Mouse (Mus musculus) forebrain, embryonic 11.5 days (tissue): ENCODE data around the gene Acot8. TPM values are rescaled to one million over a fixed set of nuclear protein-coding genes. Genes with fewer than 3 reads are reported as not detected.

ENCODE experiments used
- ATAC-seq: fragments of 200-750 bp; cut with Nextera tagmentation; replicated peaks from 2 replicates; pipeline ENCODE4 v1.8.0; 2017; ENCODE audit warnings: moderate TSS enrichment; ENCODE audit not compliant: low FRiP score
- DNase-seq: peaks from one replicate; pipeline ENCODE4 v3.0.0-alpha.2; 2017; ENCODE audit warnings: low spot score
- H3K27ac ChIP-seq: fragments of 300-500 bp; sonication (generic); 2 replicates; pipeline ENCODE4 v1.5.1; 2014; ENCODE audit warnings: low read depth, low read length
- H3K27me3 ChIP-seq: fragments of 300-500 bp; sonication (generic); 2 replicates; pipeline ENCODE4 v1.6.1; 2014; ENCODE audit warnings: mild to moderate bottlenecking, low read length, mixed read lengths; ENCODE audit not compliant: control insufficient read depth, insufficient read depth
- H3K36me3 ChIP-seq: fragments of 300-500 bp; sonication (generic); 2 replicates; pipeline ENCODE4 v1.6.1; 2014; ENCODE audit warnings: mild to moderate bottlenecking, low read length, moderate library complexity, mixed read lengths; ENCODE audit not compliant: control insufficient read depth, insufficient read depth
- H3K4me1 ChIP-seq: fragments of 300-500 bp; sonication (generic); replicated peaks from 2 replicates; pipeline ENCODE4 v1.6.1; 2014; ENCODE audit warnings: low read length, mixed read lengths; ENCODE audit not compliant: control insufficient read depth, insufficient read depth
- H3K4me2 ChIP-seq: fragments of 300-500 bp; sonication (generic); 2 replicates; pipeline ENCODE4 v1.6.1; 2014; ENCODE audit warnings: low read depth, mild to moderate bottlenecking, low read length, moderate library complexity, mixed read lengths; ENCODE audit not compliant: severe bottlenecking
- H3K4me3 ChIP-seq: fragments of 300-500 bp; sonication (generic); 2 replicates; pipeline ENCODE4 v1.5.1; 2014; ENCODE audit warnings: low read depth, low read length
- H3K9ac ChIP-seq: fragments of 300-500 bp; sonication (generic); 2 replicates; pipeline ENCODE4 v1.6.1; 2014; ENCODE audit warnings: low read length
- H3K9me3 ChIP-seq: fragments of 300-500 bp; sonication (generic); 2 replicates; pipeline ENCODE4 v1.6.1; 2016; ENCODE audit warnings: low read length, mixed read lengths; ENCODE audit not compliant: control insufficient read depth
- WGBS: fragments of 180-500 bp; shearing (Covaris S2); extraction: QIAGEN DNeasy Blood & Tissue Kit; methylation state at CpG from one replicate; pipeline ENCODE4 v1.1.7; 2014; 5-methylcytosine and 5-hydroxymethylcytosine counted together
- polyA plus RNA-seq: library from polyadenylated mRNA; unstranded; fragments of >200 nt; fragmentation: Nextera tagmentation; extraction: Ambion mirVana; gene quantifications from 2 replicates; pipeline ENCODE4 v1.2.1, GENCODE M21; 2014

The Acot8 gene
- polyA plus RNA-seq, 1 experiment from 2014 or later, result 14.1 TPM

DNA sequence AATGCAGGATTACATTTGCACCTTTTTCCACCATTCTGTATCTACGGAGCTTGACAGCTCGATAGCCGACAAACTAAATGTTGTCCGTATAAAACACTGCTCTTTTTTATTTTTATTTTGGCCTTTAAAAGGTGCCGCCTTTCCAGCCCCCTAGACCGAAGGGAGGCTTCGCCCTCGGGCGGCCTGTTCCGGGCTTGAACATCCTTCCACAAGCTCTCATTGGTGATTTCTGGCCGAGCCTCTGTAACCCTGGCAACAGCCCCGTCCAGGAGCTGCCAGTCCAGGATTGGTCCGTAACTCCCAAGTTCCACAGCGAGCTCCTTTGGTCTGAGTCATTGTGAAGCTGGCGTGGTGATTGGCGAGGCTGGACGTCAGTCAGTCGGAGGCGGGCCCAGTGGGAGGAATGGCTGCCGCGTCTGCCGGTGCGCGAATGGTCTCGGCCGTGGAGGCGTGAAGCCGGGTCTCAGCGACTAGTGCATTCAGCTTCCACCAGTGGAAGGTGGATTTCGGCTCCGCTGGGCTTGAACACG lies 18.0 kb upstream of the Acot8 start, which contains the start of gene Zswim1:
Zswim1 (plus strand) TSS at position 51 of the 530 bp plus-strand sequence.
- Histone ChIP-seq H3K36me3 (peaks cover 3% of the 10 kb centered on the region; the same call in 1 of the 2 replicates), H3K4me2 (peak within 1 kb of the TSS; percentile 54), H3K27ac (peak within 1 kb of the TSS; percentile 77; the same call in 1 of the 2 replicates), H3K4me1 (peaks cover 6% of the 10 kb centered on the region; the same call in 1 of the 2 replicates), H3K27me3 (no peaks in the 10 kb centered on the region), H3K9ac (peak within 1 kb of the TSS; percentile 64), H3K4me3 (peak within 1 kb of the TSS; percentile 57), H3K9me3 (no peaks in the 10 kb centered on the region)
- WGBS, result 2% methylated on average over 32 of the region's 32 CpGs
- peak; percentile 99 for DNase-seq
- ATAC-seq, result peak; percentile 99

DNA sequence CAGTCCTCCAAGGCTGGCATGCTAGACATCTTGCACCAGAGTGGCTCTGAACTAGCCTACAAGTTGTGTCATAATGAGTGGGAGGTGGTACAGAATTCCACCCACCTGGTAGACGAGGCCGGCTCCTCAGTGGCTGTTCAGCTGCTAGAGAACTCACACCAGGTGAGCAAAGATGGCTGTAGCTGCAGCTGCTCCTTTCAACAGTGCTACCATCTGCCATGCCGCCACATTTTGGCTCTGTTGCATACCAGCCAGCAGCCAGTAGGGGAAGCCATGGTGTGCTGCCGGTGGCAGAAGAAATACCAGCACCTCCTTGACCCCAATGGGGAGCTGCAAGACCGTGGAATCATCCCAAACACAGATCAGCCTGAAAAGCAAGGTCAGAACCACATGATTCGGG lies 16.4 kb upstream of the Acot8 start:
- no peak overlapping the region for H3K9ac ChIP-seq
- no peaks in the 10 kb centered on the region for H3K9me3 ChIP-seq
- no peaks in the 10 kb centered on the region for H3K27me3 ChIP-seq
- peaks cover 3% of the 10 kb centered on the region; the same call in 1 of the 2 replicates for H3K36me3 ChIP-seq
- H3K27ac ChIP-seq, result no peak overlapping the region
- ATAC-seq (no peak), DNase-seq (no peak)
- no peak overlapping the region for H3K4me2 ChIP-seq
- WGBS, result 82% methylated on average over 6 of the region's 6 CpGs
- no peak overlapping the region for H3K4me3 ChIP-seq
- H3K4me1 ChIP-seq, result peaks cover 6% of the 10 kb centered on the region; the same call in 1 of the 2 replicates

DNA sequence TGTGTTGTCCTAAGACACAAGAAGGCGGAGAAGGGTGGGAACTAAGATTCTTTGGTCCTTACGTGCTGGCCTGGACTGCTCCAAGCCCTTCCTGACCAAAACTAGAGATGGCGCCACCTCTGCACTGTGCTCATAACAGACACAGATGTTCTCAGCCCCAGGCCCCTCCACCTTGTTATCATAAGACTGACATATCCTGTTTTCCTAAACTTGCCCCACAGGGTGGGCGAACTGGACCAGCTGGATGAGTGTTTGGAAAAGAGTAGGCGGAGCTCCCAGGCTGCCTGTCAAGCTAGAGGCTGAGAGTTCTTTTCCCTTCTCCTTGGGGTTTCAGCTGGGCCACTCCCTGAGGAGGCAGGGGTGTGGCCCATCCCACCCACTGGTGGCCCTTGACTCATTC lies 13.0 kb upstream of the Acot8 start:
- H3K27ac ChIP-seq, result no peak overlapping the region
- H3K4me3 ChIP-seq, result no peak overlapping the region
- peaks cover 4% of the 10 kb centered on the region; the same call in 1 of the 2 replicates for H3K4me1 ChIP-seq
- H3K4me2 ChIP-seq, result no peak overlapping the region
- H3K9me3 ChIP-seq, result no peaks in the 10 kb centered on the region
- H3K9ac ChIP-seq, result no peak overlapping the region
- ATAC-seq (no peak), DNase-seq (no peak)
- WGBS, result 71% methylated on average over 5 of the region's 5 CpGs
- H3K36me3 ChIP-seq, result no peaks in the 10 kb centered on the region; the same call in 1 of the 2 replicates
- no peaks in the 10 kb centered on the region for H3K27me3 ChIP-seq

DNA sequence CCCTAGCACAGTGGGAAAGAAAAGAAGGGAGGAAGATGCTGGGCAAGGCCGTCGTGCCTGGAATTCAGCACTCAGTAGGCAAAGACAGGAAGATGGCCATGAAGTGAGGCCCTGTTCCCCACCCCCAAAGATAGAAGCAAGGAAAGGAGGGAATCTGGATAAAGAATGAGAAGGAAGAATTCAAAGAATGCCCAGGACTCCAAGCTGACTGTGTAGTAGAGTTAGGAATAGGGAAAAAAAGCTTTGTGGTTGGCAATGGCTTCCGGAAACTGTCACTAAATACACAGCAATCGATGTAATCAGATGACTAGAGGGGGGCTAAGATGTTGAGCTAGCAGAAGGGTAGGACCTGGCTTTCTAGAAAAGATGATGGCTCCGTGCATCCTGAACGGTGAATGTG lies 12.5 kb upstream of the Acot8 start:
- Histone ChIP-seq H3K36me3 (no peaks in the 10 kb centered on the region; the same call in 1 of the 2 replicates), H3K4me2 (no peak overlapping the region), H3K27me3 (no peaks in the 10 kb centered on the region), H3K9ac (no peak overlapping the region), H3K27ac (no peak overlapping the region), H3K4me3 (no peak overlapping the region), H3K4me1 (peaks cover under 1% of the 10 kb centered on the region; the same call in 1 of the 2 replicates), H3K9me3 (no peaks in the 10 kb centered on the region)
- ATAC-seq (no peak), DNase-seq (no peak)
- WGBS, result 80% methylated on average over 6 of the region's 6 CpGs

GRCm38 (mm10) chr2:164815821-164816220 lies 11.1 kb upstream of the Acot8 start:
- Histone ChIP-seq H3K4me3 (no peak overlapping the region), H3K27ac (no peak overlapping the region), H3K9me3 (no peaks in the 10 kb centered on the region), H3K36me3 (no peaks in the 10 kb centered on the region; the same call in 1 of the 2 replicates), H3K4me2 (no peak overlapping the region), H3K27me3 (no peaks in the 10 kb centered on the region), H3K4me1 (no peaks in the 10 kb centered on the region), H3K9ac (no peak overlapping the region)
- WGBS, result 94% methylated on average over 8 of the region's 8 CpGs
- no peak for ATAC-seq
- no peak for DNase-seq

GRCm38 (mm10) chr2:164815348-164815747 lies 10.7 kb upstream of the Acot8 start:
- no peak for ATAC-seq
- no peaks in the 10 kb centered on the region for H3K4me1 ChIP-seq
- no peak overlapping the region for H3K4me2 ChIP-seq
- no peaks in the 10 kb centered on the region; the same call in 1 of the 2 replicates for H3K36me3 ChIP-seq
- 92% methylated on average over 5 of the region's 5 CpGs for WGBS
- DNase-seq, result no peak
- no peak overlapping the region for H3K4me3 ChIP-seq
- H3K9ac ChIP-seq, result no peak overlapping the region
- H3K27me3 ChIP-seq, result no peaks in the 10 kb centered on the region
- no peaks in the 10 kb centered on the region for H3K9me3 ChIP-seq
- H3K27ac ChIP-seq, result no peak overlapping the region

DNA sequence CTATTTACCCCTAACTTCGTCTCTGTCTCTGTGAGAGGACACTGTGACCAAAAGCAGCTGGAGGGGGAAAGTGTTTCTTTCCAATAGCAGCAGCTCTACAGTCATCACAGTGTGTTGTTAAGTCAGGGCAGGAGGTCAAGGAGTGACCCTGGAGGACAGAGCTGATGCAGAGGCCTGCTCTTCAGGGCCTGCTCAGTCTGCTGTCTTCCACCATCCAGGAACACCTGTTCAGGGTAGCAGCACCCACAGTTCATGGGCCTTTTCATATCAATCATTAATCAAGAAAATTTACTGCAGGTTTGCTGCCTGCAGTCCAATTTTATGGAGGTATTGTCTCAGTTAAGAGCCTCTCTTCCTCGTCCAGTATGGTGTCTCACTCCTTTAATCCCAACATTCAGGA lies 8.9 kb upstream of the Acot8 start:
- no peak for ATAC-seq
- H3K9me3 ChIP-seq, result no peaks in the 10 kb centered on the region
- H3K9ac ChIP-seq, result no peak overlapping the region
- H3K36me3 ChIP-seq, result no peaks in the 10 kb centered on the region; the same call in 1 of the 2 replicates
- DNase-seq, result no peak
- 61% methylated on average over 2 of the region's 2 CpGs for WGBS
- no peak overlapping the region for H3K4me2 ChIP-seq
- H3K27me3 ChIP-seq, result no peaks in the 10 kb centered on the region
- H3K27ac ChIP-seq, result no peak overlapping the region
- no peaks in the 10 kb centered on the region for H3K4me1 ChIP-seq
- no peak overlapping the region for H3K4me3 ChIP-seq

DNA sequence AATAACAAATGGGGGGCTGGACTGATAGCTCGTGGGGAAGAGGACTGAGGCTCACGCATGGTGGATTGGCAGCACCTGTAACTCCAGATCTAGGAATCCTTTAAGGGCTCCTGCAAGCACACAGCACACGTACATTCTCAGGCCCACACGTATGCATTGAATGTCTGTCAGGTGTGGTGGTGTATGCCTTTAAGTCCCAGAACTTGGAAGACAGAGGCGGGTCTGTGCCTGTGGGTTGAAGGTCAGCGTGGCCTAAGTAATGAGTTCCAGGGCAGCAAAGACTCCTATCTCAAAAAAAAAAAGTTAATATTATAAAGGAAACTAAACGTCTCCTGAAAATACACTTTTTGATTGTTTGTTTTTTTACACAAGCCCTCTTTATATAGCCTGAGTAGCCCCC lies 1.9 kb upstream of the Acot8 start:
- H3K27me3 ChIP-seq, result no peaks in the 10 kb centered on the region
- DNase-seq (no peak), ATAC-seq (no peak)
- H3K27ac ChIP-seq, result no peak overlapping the region
- H3K36me3 ChIP-seq, result no peaks in the 10 kb centered on the region
- H3K9ac ChIP-seq, result no peak overlapping the region
- no peak overlapping the region for H3K4me3 ChIP-seq
- WGBS, result 90% methylated on average over 7 of the region's 7 CpGs
- H3K4me1 ChIP-seq, result peaks cover 5% of the 10 kb centered on the region; the same call in 1 of the 2 replicates
- no peak overlapping the region for H3K4me2 ChIP-seq
- no peaks in the 10 kb centered on the region for H3K9me3 ChIP-seq

DNA sequence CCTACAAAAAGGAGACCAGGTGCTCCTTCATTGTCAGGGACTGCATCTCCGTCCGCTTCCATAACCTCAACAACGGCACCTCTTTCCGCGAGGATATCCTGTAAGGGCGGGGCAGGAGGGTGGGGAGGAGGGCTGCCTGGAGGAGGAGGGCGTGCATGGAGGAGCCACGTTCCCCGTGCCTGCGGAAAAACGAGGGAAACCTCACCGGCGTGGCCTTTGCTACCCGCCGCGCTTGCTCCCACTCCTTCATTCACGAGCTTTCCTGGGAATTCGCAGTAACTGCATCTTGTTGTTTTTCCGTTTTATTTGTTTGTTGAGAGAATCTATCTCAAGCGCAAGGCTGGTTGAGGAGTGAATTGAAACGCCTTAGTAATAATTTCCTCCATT lies 643 bp upstream of the Acot8 start:
- ATAC-seq, result peak; percentile 57
- Histone ChIP-seq H3K9me3 (no peaks in the 10 kb centered on the region), H3K27ac (no peak overlapping the region), H3K9ac (peak overlapping the region; percentile 71), H3K36me3 (no peaks in the 10 kb centered on the region; the same call in 1 of the 2 replicates), H3K4me1 (peaks cover 5% of the 10 kb centered on the region; the same call in 1 of the 2 replicates), H3K4me2 (peak overlapping the region; percentile 64), H3K27me3 (no peaks in the 10 kb centered on the region), H3K4me3 (peak overlapping the region; percentile 80)
- DNase-seq, result peak; percentile 73
- 3% methylated on average over 21 of the region's 21 CpGs for WGBS
